Mouse (Mus musculus): ENCODE data around the gene Col16a1. TPM values are rescaled to one million over a fixed set of nuclear protein-coding genes. Genes with fewer than 3 reads are reported as not detected.
A peak's percentile ranks its signal among the peaks of the same experiment; 100 is the strongest.

Col16a1 gene
- polyA plus RNA-seq, 1 experiment from 2014 or later, result 10.5 TPM

DNA sequence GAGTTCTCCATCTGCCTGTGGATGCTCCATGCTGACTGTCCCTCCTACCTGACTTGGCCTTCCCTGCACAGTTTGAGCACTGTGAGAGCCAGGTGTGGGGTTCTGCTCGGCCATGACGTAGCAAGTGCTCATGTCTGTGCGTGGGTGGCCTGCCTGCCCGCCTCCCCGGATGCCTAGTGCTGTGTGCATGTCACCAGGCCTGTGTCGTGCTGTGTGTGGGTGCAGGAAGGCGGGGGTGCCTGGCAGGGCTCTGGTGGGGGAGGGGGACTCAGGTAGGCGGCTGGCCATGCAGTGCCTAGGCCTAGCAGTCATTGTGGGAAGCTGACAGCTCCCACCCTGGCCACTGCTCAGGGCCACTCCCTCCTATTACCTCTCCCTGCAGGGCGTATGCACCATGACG, 34.5 kb upstream of the Col16a1 start:
- WGBS, result 63% methylated on average over 10 of the region's 10 CpGs
- Histone ChIP-seq H3K9ac (ENCODE audit: low read depth, low read length) (no peak overlapping the region), H3K4me2 (ENCODE audit: low read length) (no peak overlapping the region), H3K9me3 (replicated peaks; ENCODE audit: control insufficient read depth, low read length, poor library complexity, severe bottlenecking) (no peaks in the 10 kb centered on the region), H3K4me1 (ENCODE audit: control insufficient read depth, insufficient read depth, low read length) (no peaks in the 10 kb centered on the region; the same call in 1 of the 2 replicates), H3K27ac (ENCODE audit: low read length) (no peak overlapping the region), H3K36me3 (ENCODE audit: control insufficient read depth, insufficient read depth, low read length) (peaks cover 25% of the 10 kb centered on the region), H3K27me3 (ENCODE audit: control insufficient read depth, insufficient read depth, low read depth, low read length) (no peaks in the 10 kb centered on the region), H3K4me3 (ENCODE audit: low read depth, low read length) (no peak overlapping the region)
- no peak for ATAC-seq

DNA sequence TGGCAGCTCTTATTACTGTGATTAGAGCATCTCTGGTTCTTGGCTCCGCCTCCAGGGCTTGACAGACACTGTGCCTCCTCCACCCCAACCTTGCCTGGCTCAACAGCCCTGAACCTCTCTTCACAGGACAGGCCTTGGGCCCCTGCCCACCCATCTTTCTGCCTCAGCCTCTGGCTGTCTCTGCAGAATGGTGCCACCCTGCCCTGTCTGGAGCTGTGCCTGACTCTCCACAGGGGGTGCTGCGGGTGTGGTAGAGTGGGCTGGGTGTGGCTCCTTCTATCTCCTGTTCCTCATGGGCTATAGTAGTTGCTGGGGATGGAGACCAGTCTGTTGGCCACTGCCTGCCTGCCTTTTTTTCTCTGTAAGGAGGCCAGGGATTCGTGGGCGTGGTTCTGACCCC, 31.6 kb upstream of the Col16a1 start:
- H3K36me3 ChIP-seq (ENCODE audit: control insufficient read depth, insufficient read depth, low read length), result peaks cover 11% of the 10 kb centered on the region
- H3K4me1 ChIP-seq (ENCODE audit: control insufficient read depth, insufficient read depth, low read length), result no peaks in the 10 kb centered on the region; the same call in 1 of the 2 replicates
- H3K27me3 ChIP-seq (ENCODE audit: control insufficient read depth, insufficient read depth, low read depth, low read length), result no peaks in the 10 kb centered on the region
- H3K9me3 ChIP-seq (replicated peaks; ENCODE audit: control insufficient read depth, low read length, poor library complexity, severe bottlenecking), result no peaks in the 10 kb centered on the region
- no peak overlapping the region for H3K4me2 ChIP-seq (ENCODE audit: low read length)
- H3K9ac ChIP-seq (ENCODE audit: low read depth, low read length), result no peak overlapping the region
- H3K27ac ChIP-seq (ENCODE audit: low read length), result no peak overlapping the region
- 70% methylated on average over 4 of the region's 4 CpGs for WGBS
- no peak overlapping the region for H3K4me3 ChIP-seq (ENCODE audit: low read depth, low read length)
- ATAC-seq, result no peak

DNA sequence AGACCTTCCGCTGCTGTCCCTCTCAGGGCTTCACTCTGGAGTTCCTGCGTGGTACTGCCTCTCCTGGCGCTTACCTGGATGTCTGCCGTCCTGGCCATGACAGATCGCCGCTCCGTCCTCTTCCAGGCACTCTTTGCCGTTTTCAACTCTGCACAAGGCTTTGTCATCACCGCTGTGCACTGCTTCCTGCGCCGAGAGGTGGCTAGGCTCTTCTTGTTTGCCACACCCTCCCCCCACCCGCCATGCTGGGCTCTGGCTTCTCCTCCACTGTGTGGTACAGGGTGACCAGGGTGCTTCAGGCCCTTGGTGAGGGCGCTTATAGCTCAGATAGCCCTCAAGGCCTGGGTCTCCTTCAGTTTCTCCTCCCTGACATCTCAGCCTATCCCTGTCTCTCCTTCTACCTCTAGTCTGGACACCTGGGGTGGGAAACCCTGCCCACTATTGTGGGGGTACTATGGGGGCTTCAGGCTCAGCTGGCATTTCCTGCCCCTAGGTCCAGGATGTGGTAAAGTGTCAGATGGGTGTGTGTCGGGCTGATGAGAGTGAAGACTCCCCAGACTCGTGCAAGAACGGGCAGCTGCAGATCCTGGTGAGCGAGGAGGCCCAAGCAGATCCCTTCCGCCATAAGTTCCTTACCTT, 30.5 kb upstream of the Col16a1 start:
- H3K4me2 ChIP-seq (ENCODE audit: low read length), result no peak overlapping the region
- H3K4me1 ChIP-seq (ENCODE audit: control insufficient read depth, insufficient read depth, low read length), result no peaks in the 10 kb centered on the region; the same call in 1 of the 2 replicates
- H3K27me3 ChIP-seq (ENCODE audit: control insufficient read depth, insufficient read depth, low read depth, low read length), result no peaks in the 10 kb centered on the region
- H3K27ac ChIP-seq (ENCODE audit: low read length), result no peak overlapping the region
- H3K4me3 ChIP-seq (ENCODE audit: low read depth, low read length), result no peak overlapping the region
- ATAC-seq, result no peak
- peaks cover 7% of the 10 kb centered on the region for H3K36me3 ChIP-seq (ENCODE audit: control insufficient read depth, insufficient read depth, low read length)
- no peak overlapping the region for H3K9ac ChIP-seq (ENCODE audit: low read depth, low read length)
- H3K9me3 ChIP-seq (replicated peaks; ENCODE audit: control insufficient read depth, low read length, poor library complexity, severe bottlenecking), result no peaks in the 10 kb centered on the region
- 82% methylated on average over 18 of the region's 18 CpGs for WGBS

DNA sequence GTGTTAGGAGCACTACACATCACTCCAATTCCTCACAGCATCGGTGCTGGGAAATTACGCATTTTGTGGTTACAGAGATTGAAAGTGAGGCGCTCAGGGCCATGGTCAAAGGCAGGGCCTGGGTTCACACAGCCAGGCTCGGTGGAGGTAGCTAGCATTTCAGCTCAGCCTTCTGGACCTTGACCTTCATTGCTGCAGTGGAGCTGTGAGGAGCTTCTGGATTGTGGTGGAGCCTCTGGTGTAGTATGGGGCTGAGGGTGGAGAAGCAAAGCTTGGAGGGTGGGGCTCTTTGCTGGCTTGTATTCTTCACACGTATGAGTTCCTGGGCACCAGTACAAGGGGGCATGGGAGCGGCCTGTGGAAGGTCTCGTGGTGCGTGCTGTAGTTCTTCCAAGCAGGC, 24.7 kb upstream of the Col16a1 start:
- Histone ChIP-seq H3K27me3 (ENCODE audit: control insufficient read depth, insufficient read depth, low read depth, low read length) (no peaks in the 10 kb centered on the region), H3K27ac (ENCODE audit: low read length) (no peak overlapping the region), H3K9me3 (replicated peaks; ENCODE audit: control insufficient read depth, low read length, poor library complexity, severe bottlenecking) (no peaks in the 10 kb centered on the region), H3K9ac (ENCODE audit: low read depth, low read length) (no peak overlapping the region), H3K4me2 (ENCODE audit: low read length) (no peak overlapping the region), H3K36me3 (ENCODE audit: control insufficient read depth, insufficient read depth, low read length) (no peaks in the 10 kb centered on the region; the same call in 1 of the 2 replicates), H3K4me3 (ENCODE audit: low read depth, low read length) (no peak overlapping the region), H3K4me1 (ENCODE audit: control insufficient read depth, insufficient read depth, low read length) (peaks cover 4% of the 10 kb centered on the region; the same call in 1 of the 2 replicates)
- no peak for ATAC-seq
- 88% methylated on average over 8 of the region's 8 CpGs for WGBS

DNA sequence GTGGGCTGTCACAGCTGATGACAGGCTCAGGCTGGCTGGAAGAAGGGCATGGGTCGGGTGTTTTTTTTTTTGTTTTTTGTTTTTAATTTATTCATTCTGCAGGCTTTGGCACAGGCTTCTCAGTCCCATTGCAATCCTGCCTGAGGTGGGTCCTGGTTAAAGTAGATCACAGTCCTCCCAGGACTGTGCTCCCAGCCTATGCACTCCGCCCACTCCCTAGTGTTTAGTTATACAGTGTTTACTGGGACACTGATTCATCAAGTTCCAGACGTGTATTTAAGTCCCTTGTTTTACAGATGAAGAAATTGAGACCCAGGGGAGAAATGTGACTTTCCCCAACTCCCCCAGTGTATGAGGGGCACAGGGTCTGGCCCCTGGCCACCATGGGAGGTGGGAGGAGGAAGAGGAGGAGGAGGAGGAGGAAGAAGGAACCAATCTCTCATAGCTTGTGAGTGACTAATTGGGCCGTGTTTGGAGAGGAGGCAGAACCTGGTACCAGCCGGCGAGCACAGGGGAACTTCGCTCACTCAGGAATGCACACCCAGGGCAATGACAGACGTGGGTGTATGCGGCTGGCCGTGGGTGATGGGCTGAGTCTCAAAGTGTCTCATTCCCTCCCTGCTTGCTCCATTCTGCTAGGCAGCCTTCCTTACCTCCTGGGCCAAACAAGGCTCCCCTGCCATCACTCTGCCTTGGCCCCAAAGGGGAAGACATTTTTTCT, 24.0 kb upstream of the Col16a1 start:
- no peak overlapping the region for H3K9ac ChIP-seq (ENCODE audit: low read depth, low read length)
- 81% methylated on average over 10 of the region's 10 CpGs for WGBS
- ATAC-seq, result no peak
- no peaks in the 10 kb centered on the region for H3K27me3 ChIP-seq (ENCODE audit: control insufficient read depth, insufficient read depth, low read depth, low read length)
- no peak overlapping the region for H3K4me3 ChIP-seq (ENCODE audit: low read depth, low read length)
- no peaks in the 10 kb centered on the region; the same call in 1 of the 2 replicates for H3K36me3 ChIP-seq (ENCODE audit: control insufficient read depth, insufficient read depth, low read length)
- H3K9me3 ChIP-seq (replicated peaks; ENCODE audit: control insufficient read depth, low read length, poor library complexity, severe bottlenecking), result no peaks in the 10 kb centered on the region
- no peak overlapping the region for H3K27ac ChIP-seq (ENCODE audit: low read length)
- peaks cover 5% of the 10 kb centered on the region; the same call in 1 of the 2 replicates for H3K4me1 ChIP-seq (ENCODE audit: control insufficient read depth, insufficient read depth, low read length)
- no peak overlapping the region for H3K4me2 ChIP-seq (ENCODE audit: low read length)

DNA sequence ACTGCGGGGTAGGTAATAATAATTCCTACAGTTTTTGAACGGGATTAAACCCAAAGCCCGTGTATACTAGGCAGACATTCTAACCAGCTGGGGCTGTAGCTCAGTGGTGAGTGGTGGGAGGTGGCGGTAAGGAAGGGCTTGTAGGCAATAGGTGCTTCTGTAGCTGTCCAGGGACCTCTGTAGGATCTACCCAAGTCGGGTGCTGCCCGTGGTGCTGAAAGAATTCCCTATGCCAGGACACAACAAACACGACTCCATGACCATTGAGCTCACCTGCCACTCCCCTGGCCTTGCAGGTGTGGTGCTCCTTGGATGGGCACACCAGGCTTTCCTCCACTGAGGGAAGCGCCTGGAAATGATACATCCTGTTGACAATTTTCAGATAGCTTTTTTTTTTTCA, 22.1 kb upstream of the Col16a1 start:
- Histone ChIP-seq H3K36me3 (ENCODE audit: control insufficient read depth, insufficient read depth, low read length) (no peaks in the 10 kb centered on the region), H3K9me3 (replicated peaks; ENCODE audit: control insufficient read depth, low read length, poor library complexity, severe bottlenecking) (no peaks in the 10 kb centered on the region), H3K27ac (ENCODE audit: low read length) (no peak overlapping the region), H3K27me3 (ENCODE audit: control insufficient read depth, insufficient read depth, low read depth, low read length) (no peaks in the 10 kb centered on the region), H3K4me1 (ENCODE audit: control insufficient read depth, insufficient read depth, low read length) (peaks cover 5% of the 10 kb centered on the region; the same call in 1 of the 2 replicates), H3K4me3 (ENCODE audit: low read depth, low read length) (no peak overlapping the region), H3K4me2 (ENCODE audit: low read length) (no peak overlapping the region), H3K9ac (ENCODE audit: low read depth, low read length) (no peak overlapping the region)
- ATAC-seq, result no peak
- 47% methylated on average over 8 of the region's 8 CpGs for WGBS

DNA sequence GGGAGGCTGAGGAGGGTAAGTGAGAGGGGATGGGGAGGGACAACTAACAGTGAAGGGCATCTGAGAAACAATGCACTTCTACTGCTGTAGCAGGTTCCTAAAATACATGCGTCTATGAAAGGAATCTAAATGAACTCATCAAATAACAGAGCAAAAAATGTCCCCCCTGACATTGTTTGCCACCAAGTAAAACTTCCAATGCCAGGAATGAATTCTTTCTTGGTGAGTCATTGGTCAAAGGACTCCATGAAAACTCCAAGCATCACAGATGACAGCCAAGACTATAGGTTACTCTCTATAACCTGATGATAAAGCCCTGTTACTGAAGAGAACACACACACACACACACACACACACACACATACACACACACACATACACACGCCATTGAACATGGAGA, 16.5 kb upstream of the Col16a1 start:
- no peak overlapping the region for H3K27ac ChIP-seq (ENCODE audit: low read length)
- no peak overlapping the region for H3K4me2 ChIP-seq (ENCODE audit: low read length)
- H3K36me3 ChIP-seq (ENCODE audit: control insufficient read depth, insufficient read depth, low read length), result no peaks in the 10 kb centered on the region
- H3K9ac ChIP-seq (ENCODE audit: low read depth, low read length), result no peak overlapping the region
- 89% methylated on average over 2 of the region's 2 CpGs for WGBS
- no peak overlapping the region for H3K4me3 ChIP-seq (ENCODE audit: low read depth, low read length)
- ATAC-seq, result no peak
- peaks cover 30% of the 10 kb centered on the region for H3K4me1 ChIP-seq (ENCODE audit: control insufficient read depth, insufficient read depth, low read length)
- H3K9me3 ChIP-seq (replicated peaks; ENCODE audit: control insufficient read depth, low read length, poor library complexity, severe bottlenecking), result no peaks in the 10 kb centered on the region
- no peaks in the 10 kb centered on the region for H3K27me3 ChIP-seq (ENCODE audit: control insufficient read depth, insufficient read depth, low read depth, low read length)

DNA sequence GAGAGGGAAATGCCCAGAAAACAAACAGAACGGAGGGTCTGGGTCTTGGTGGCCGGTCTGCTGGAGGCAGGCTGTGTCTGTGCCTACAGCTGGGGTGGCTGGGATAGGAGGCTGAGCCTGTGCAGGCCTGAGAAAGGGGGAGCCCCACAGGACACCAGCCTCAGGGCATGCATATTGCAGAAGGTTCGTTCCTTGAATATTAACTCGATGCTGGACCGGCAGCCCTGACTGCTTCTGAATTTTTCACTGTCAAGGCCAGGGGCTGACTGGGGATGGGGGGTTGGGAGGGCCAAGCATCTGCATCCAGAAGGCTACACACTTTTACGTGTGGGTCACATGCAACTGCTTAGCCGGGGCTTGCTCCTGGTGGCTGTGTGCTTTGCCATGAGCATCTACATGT, 14.1 kb upstream of the Col16a1 start:
- Histone ChIP-seq H3K27ac (ENCODE audit: low read length) (peak overlapping the region; percentile 67), H3K9me3 (replicated peaks; ENCODE audit: control insufficient read depth, low read length, poor library complexity, severe bottlenecking) (no peaks in the 10 kb centered on the region), H3K4me1 (ENCODE audit: control insufficient read depth, insufficient read depth, low read length) (peaks cover 30% of the 10 kb centered on the region), H3K27me3 (ENCODE audit: control insufficient read depth, insufficient read depth, low read depth, low read length) (no peaks in the 10 kb centered on the region), H3K36me3 (ENCODE audit: control insufficient read depth, insufficient read depth, low read length) (no peaks in the 10 kb centered on the region), H3K4me3 (ENCODE audit: low read depth, low read length) (no peak overlapping the region), H3K9ac (ENCODE audit: low read depth, low read length) (no peak overlapping the region), H3K4me2 (ENCODE audit: low read length) (no peak overlapping the region)
- 33% methylated on average over 7 of the region's 7 CpGs for whole genome bisulfite sequencing
- peak; percentile 49; the same call in 1 of the 2 replicates for ATAC-seq

DNA sequence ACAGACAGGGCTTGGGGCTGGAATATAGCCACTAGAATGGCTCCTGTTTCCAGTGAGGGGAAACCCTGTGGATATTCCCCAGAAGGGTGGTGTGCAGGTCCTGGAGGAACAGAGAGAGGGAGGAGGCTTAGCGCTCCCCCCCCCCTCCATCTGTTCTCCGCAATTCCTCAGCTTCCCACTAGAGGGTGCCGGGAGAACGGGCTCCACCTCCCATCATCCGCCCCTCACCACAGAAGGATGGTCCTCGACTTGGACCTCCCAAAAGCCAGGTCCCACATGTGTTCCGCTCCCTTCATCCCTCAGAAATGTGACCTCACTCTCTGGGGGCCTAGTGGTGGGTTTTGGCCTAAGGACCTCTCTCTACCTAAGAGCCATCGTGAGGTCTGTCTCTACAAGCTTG, 11.5 kb upstream of the Col16a1 start:
- WGBS, result 8% methylated on average over 6 of the region's 8 CpGs
- Histone ChIP-seq H3K4me3 (ENCODE audit: low read depth, low read length) (no peak overlapping the region), H3K9me3 (replicated peaks; ENCODE audit: control insufficient read depth, low read length, poor library complexity, severe bottlenecking) (no peaks in the 10 kb centered on the region), H3K27me3 (ENCODE audit: control insufficient read depth, insufficient read depth, low read depth, low read length) (no peaks in the 10 kb centered on the region), H3K9ac (ENCODE audit: low read depth, low read length) (no peak overlapping the region), H3K4me1 (ENCODE audit: control insufficient read depth, insufficient read depth, low read length) (peaks cover 30% of the 10 kb centered on the region), H3K27ac (ENCODE audit: low read length) (no peak overlapping the region), H3K36me3 (ENCODE audit: control insufficient read depth, insufficient read depth, low read length) (no peaks in the 10 kb centered on the region), H3K4me2 (ENCODE audit: low read length) (no peak overlapping the region)
- no peak for ATAC-seq

Measured in midbrain, embryonic 16.5 days (tissue).